Mouse (Mus musculus) limb, embryonic 11.5 days (tissue): ENCODE measurements around the gene Fig4. TPM values are rescaled to one million over a fixed set of nuclear protein-coding genes. Genes with fewer than 3 reads are reported as not detected.

ENCODE experiments used
- ATAC-seq: fragments of 200-750 bp; cut with Nextera tagmentation; 2 replicates; pipeline ENCODE4 v1.8.0; 2017; ENCODE audit warnings: low read depth; ENCODE audit not compliant: insufficient number of reproducible peaks, low FRiP score, low TSS enrichment
- DNase-seq: peaks from one replicate; pipeline ENCODE4 v3.0.0-alpha.2; 2015; ENCODE audit warnings: low spot score
- H3K27ac ChIP-seq: fragments of 300-500 bp; sonication (generic); replicated peaks from 2 replicates; pipeline ENCODE4 v1.5.1; 2014; ENCODE audit warnings: low read depth, mild to moderate bottlenecking, low read length
- H3K27me3 ChIP-seq: fragments of 300-500 bp; sonication (generic); 2 replicates; pipeline ENCODE4 v1.6.1; 2014; ENCODE audit warnings: mild to moderate bottlenecking, low read length, mixed read lengths; ENCODE audit not compliant: control insufficient read depth, insufficient read depth
- H3K36me3 ChIP-seq: fragments of 300-500 bp; sonication (generic); 2 replicates; pipeline ENCODE4 v1.6.1; 2014; ENCODE audit warnings: mild to moderate bottlenecking, low read length, moderate library complexity, mixed read lengths; ENCODE audit not compliant: control insufficient read depth, insufficient read depth
- H3K4me1 ChIP-seq: fragments of 300-500 bp; sonication (generic); 2 replicates; pipeline ENCODE4 v1.6.1; 2014; ENCODE audit warnings: low read length, mixed read lengths; ENCODE audit not compliant: control insufficient read depth, insufficient read depth
- H3K4me2 ChIP-seq: fragments of 300-500 bp; sonication (generic); 2 replicates; pipeline ENCODE4 v1.6.1; 2014; ENCODE audit warnings: low read depth, mild to moderate bottlenecking, moderate library complexity; ENCODE audit not compliant: severe bottlenecking
- H3K4me3 ChIP-seq: fragments of 300-500 bp; sonication (generic); 2 replicates; pipeline ENCODE4 v1.5.1; 2014; ENCODE audit warnings: low read depth, low read length
- H3K9ac ChIP-seq: fragments of 300-500 bp; sonication (generic); 2 replicates; pipeline ENCODE4 v1.6.1; 2014; ENCODE audit warnings: mild to moderate bottlenecking, low read length
- H3K9me3 ChIP-seq: fragments of 300-500 bp; sonication (generic); 2 replicates; pipeline ENCODE4 v1.6.1; 2016; ENCODE audit warnings: low read length; ENCODE audit not compliant: control insufficient read depth
- WGBS: fragments of 180-500 bp; shearing (Covaris S2); extraction: QIAGEN DNeasy Blood & Tissue Kit; methylation state at CpG from one replicate; pipeline ENCODE4 v1.1.7; 2014; 5-methylcytosine and 5-hydroxymethylcytosine counted together
- polyA plus RNA-seq: library from polyadenylated mRNA; unstranded; fragments of >200 nt; fragmentation: Nextera tagmentation; extraction: Ambion mirVana; gene quantifications from 2 replicates; pipeline ENCODE4 v1.2.1, GENCODE M21; 2014

Gene Fig4
- polyA plus RNA-seq, 1 experiment from 2014 or later: 15.1 TPM

- H3K36me3 ChIP-seq: no peaks in the 10 kb centered on the region
- H3K9me3 ChIP-seq: no peaks in the 10 kb centered on the region
- no peak for DNase-seq
- H3K27me3 ChIP-seq: no peaks in the 10 kb centered on the region
- no peak for ATAC-seq
- H3K27ac ChIP-seq: no peak overlapping the region
- no peaks in the 10 kb centered on the region for H3K4me1 ChIP-seq
- no peak overlapping the region for H3K4me2 ChIP-seq
- H3K4me3 ChIP-seq: no peak overlapping the region
- H3K9ac ChIP-seq: no peak overlapping the region
- 96% methylated on average over 4 of the region's 4 CpGs for WGBS
Observed at GRCm38 (mm10) chr10:41221204-41221603, 81.9 kb downstream of the Fig4 start.

- H3K9ac ChIP-seq: no peak overlapping the region
- H3K27me3 ChIP-seq: no peaks in the 10 kb centered on the region
- no peak overlapping the region for H3K4me3 ChIP-seq
- DNase-seq: no peak
- no peaks in the 10 kb centered on the region for H3K36me3 ChIP-seq
- no peaks in the 10 kb centered on the region for H3K4me1 ChIP-seq
- no peak overlapping the region for H3K4me2 ChIP-seq
- H3K27ac ChIP-seq: no peak overlapping the region
- 93% methylated on average over 10 of the region's 10 CpGs for WGBS
- no peak for ATAC-seq
- H3K9me3 ChIP-seq: no peaks in the 10 kb centered on the region
Observed at GRCm38 (mm10) chr10:41218897-41219296, 84.2 kb downstream of the Fig4 start.

GRCm38 (mm10) chr10:41214083-41214482 lies 89.0 kb downstream of the Fig4 start:
- no peaks in the 10 kb centered on the region for H3K9me3 ChIP-seq
- H3K27me3 ChIP-seq: no peaks in the 10 kb centered on the region
- H3K4me3 ChIP-seq: no peak overlapping the region
- no peak overlapping the region for H3K9ac ChIP-seq
- H3K36me3 ChIP-seq: no peaks in the 10 kb centered on the region
- DNase-seq: no peak
- no peaks in the 10 kb centered on the region for H3K4me1 ChIP-seq
- WGBS: 84% methylated on average over 3 of the region's 3 CpGs
- no peak overlapping the region for H3K4me2 ChIP-seq
- ATAC-seq: no peak
- H3K27ac ChIP-seq: no peak overlapping the region

DNA sequence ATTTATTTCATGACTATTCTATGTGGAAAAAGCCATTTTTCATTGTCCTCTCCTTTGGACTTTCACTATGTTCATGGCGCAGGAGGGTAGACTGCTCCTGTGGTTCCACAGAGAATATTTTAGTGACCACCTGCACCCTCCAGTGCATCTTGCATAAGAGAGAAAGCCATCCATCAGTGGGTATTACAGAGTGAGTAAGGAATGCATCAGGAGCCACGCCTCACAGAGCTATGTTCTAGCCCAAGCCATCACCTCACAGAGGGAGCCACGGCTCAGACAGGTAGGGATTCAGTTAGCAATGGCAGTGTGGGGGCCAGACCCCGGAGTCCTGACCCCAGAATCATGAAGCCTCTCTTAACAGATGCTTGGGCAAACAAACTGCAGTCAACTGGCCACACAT lies 93.5 kb downstream of the Fig4 start:
- no peak for DNase-seq
- ATAC-seq: no peak
- Histone ChIP-seq H3K4me3 (no peak overlapping the region), H3K4me1 (no peaks in the 10 kb centered on the region), H3K36me3 (no peaks in the 10 kb centered on the region), H3K9me3 (no peaks in the 10 kb centered on the region), H3K27me3 (no peaks in the 10 kb centered on the region), H3K4me2 (no peak overlapping the region), H3K27ac (no peak overlapping the region), H3K9ac (no peak overlapping the region)
- WGBS: 68% methylated on average over 4 of the region's 4 CpGs

- Histone ChIP-seq H3K27ac (no peak overlapping the region), H3K4me3 (no peak overlapping the region), H3K36me3 (no peaks in the 10 kb centered on the region), H3K9ac (no peak overlapping the region), H3K4me2 (no peak overlapping the region), H3K9me3 (no peaks in the 10 kb centered on the region), H3K4me1 (no peaks in the 10 kb centered on the region), H3K27me3 (no peaks in the 10 kb centered on the region)
- 80% methylated on average over 6 of the region's 6 CpGs for WGBS
- DNase-seq (no peak), ATAC-seq (no peak)
Observed at GRCm38 (mm10) chr10:41208860-41209377, 94.1 kb downstream of the Fig4 start.

DNA sequence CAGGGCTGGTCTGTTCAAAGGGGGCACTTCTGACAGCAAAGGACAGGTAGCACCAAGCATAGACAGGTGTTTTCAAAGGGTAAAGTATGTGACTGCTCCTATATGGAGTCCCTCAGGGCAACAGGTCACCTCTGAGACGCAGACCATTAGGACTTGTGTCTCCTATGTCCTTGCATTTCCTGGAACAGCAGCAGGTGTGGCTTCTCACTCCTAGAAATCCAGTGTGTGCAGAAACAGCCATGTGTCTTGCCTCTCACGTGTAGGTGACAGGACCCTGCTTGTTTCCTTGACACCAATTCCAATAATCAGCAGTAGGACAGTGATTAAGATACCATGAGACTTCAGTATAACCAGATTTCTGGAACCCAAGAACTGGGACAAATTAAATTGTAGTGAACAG lies 97.4 kb downstream of the Fig4 start:
- Histone ChIP-seq H3K4me3 (no peak overlapping the region), H3K4me1 (no peaks in the 10 kb centered on the region), H3K9me3 (no peaks in the 10 kb centered on the region), H3K27ac (no peak overlapping the region), H3K4me2 (no peak overlapping the region), H3K9ac (no peak overlapping the region), H3K36me3 (no peaks in the 10 kb centered on the region), H3K27me3 (no peaks in the 10 kb centered on the region)
- WGBS: 83% methylated on average over 2 of the region's 2 CpGs
- ATAC-seq: no peak
- no peak for DNase-seq

DNA sequence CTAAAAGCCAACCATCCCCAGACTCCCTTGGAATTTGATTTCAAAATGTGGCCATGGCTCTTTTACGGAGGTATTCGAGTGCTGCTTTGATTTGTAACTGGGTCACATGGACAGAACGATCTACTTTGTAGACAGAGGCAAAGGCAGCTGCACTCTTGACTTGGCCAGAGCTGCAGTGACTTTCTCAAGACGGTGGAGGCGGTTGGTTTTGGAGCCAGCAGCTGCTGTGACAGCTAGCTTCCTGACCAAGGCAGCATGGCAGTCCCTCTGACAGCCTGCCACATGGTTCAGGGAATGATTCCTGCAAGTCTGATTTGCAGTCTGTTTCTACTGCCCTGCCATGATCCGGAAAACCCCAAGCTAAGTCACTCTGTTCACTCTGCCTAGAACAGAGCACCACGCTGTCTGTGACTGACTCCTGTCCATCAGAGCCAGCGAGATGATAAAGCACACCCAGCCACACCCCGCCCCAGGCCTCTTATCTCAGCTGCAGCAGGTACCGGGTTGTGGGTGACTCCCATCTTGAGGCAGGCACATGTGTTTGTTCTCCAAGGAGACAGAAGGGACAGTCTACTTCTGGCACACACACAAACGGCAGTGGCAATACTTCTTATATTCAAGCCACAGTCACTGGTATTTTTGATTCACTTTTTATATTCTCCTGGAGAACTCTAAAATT lies 98.3 kb downstream of the Fig4 start:
- Histone ChIP-seq H3K27ac (no peak overlapping the region), H3K4me2 (no peak overlapping the region), H3K9me3 (no peaks in the 10 kb centered on the region), H3K36me3 (no peaks in the 10 kb centered on the region), H3K27me3 (no peaks in the 10 kb centered on the region), H3K4me3 (no peak overlapping the region), H3K9ac (no peak overlapping the region), H3K4me1 (no peaks in the 10 kb centered on the region)
- WGBS: 73% methylated on average over 11 of the region's 11 CpGs
- ATAC-seq: no peak
- DNase-seq: no peak

- WGBS: 48% methylated on average over 5 of the region's 5 CpGs
Observed at GRCm38 (mm10) chr10:41204191-41204590, 98.9 kb downstream of the Fig4 start.

GRCm38 (mm10) chr10:41198719-41199118 lies 104.3 kb downstream of the Fig4 start:
- 75% methylated on average over 6 of the region's 6 CpGs for WGBS

More at GRCm38 (mm10) chr10:41204191-41204590, 98.9 kb downstream of the Fig4 start:
- Histone ChIP-seq H3K27ac (no peak overlapping the region), H3K4me2 (no peak overlapping the region), H3K4me3 (no peak overlapping the region), H3K4me1 (no peaks in the 10 kb centered on the region), H3K9ac (no peak overlapping the region), H3K9me3 (no peaks in the 10 kb centered on the region), H3K27me3 (no peaks in the 10 kb centered on the region), H3K36me3 (no peaks in the 10 kb centered on the region)
- ATAC-seq (no peak), DNase-seq (no peak)

More at GRCm38 (mm10) chr10:41198719-41199118, 104.3 kb downstream of the Fig4 start:
- DNase-seq (no peak), ATAC-seq (no peak)
- Histone ChIP-seq H3K4me1 (no peaks in the 10 kb centered on the region), H3K27ac (no peak overlapping the region), H3K36me3 (no peaks in the 10 kb centered on the region), H3K9me3 (no peaks in the 10 kb centered on the region), H3K4me2 (no peak overlapping the region), H3K27me3 (no peaks in the 10 kb centered on the region), H3K4me3 (no peak overlapping the region), H3K9ac (no peak overlapping the region)
